Mouse (Mus musculus): ENCODE data around the gene Ccdc103. TPM values are rescaled to one million over a fixed set of nuclear protein-coding genes. Genes with fewer than 3 reads are reported as not detected.

Ccdc103 gene
- polyA plus RNA-seq, 1 experiment from 2014 or later = 2.1 TPM

DNA sequence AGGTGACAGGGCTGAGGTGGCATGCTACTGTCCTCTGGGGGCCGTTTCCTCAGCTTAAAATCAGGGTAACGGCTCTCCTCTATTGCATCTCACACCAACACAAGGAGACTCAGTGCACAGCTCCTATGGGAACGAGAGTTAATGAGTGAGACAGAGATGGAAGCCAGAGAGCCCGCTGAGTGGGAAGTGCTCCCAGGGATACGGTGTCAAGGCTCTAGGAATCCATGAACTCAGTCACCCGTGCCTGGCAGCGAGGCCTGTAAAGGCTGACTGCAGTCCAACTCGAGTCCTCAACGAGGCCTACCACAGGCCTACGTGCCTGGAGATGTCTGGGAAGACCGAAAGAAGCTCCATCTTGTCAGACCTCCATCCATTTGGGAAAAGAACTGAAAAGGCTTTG, 22.1 kb upstream of the Ccdc103 start:
- Histone ChIP-seq H3K27me3 (no peaks in the 10 kb centered on the region), H3K4me3 (no peak overlapping the region), H3K36me3 (peaks cover 70% of the 10 kb centered on the region), H3K4me2 (no peak overlapping the region), H3K9ac (no peak overlapping the region), H3K27ac (replicated peaks) (no peak overlapping the region; the same call in 1 of the 2 replicates), H3K9me3 (no peaks in the 10 kb centered on the region), H3K4me1 (replicated peaks) (no peaks in the 10 kb centered on the region)
- ATAC-seq (ENCODE audit: low FRiP score, low read depth) = no peak; the same call in 1 of the 2 replicates
- 70% methylated on average over 11 of the region's 11 CpGs for WGBS

DNA sequence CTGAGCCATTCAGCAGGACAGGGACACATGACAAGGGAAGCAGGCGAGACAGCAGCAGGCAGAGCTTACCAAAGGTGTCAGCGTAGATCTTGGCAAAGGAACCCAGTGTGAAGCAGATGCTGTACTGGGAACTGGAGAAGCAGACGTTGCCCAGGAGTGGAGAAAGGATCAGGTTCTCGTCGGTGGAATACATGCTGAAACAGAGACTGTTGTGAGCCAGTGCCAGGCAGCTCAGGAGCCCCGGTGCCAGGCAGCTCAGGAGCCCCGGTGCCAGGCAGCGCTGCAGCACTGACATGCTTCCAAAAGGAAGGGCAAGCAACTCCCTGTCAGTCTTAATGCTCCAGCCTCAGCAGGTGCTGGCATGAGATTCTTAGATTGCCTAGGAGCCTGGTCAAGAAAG, 21.1 kb upstream of the Ccdc103 start:
- H3K27me3 ChIP-seq = no peaks in the 10 kb centered on the region
- no peak overlapping the region for H3K9ac ChIP-seq
- H3K4me3 ChIP-seq = no peak overlapping the region
- 0 out of 2 replicates have a peak, but pooled peaks have one; percentile 23 for ATAC-seq (ENCODE audit: low FRiP score, low read depth)
- H3K27ac ChIP-seq (replicated peaks) = no peak overlapping the region
- H3K4me2 ChIP-seq = no peak overlapping the region
- no peaks in the 10 kb centered on the region for H3K9me3 ChIP-seq
- 71% methylated on average over 8 of the region's 8 CpGs for WGBS
- H3K4me1 ChIP-seq (replicated peaks) = no peaks in the 10 kb centered on the region
- peaks cover 64% of the 10 kb centered on the region for H3K36me3 ChIP-seq

DNA sequence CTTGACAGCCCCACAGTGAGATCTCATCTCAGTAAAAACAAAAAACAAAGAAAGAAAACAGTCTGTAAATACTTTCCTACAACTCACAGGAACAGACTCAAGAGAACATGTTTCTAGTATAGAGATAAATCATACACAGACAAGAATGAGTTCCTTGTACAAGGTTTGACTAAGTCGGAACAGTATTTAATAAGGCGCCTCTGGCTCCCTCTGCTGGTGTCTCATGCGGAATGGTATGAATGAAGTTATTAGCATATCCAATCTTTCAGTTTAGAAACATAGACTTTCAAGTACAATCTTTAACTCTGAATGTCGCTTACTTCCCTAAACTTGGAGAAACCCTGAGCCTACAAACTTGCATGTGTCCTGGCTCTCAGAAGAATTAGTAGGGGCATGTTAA, 16.7 kb upstream of the Ccdc103 start:
- Histone ChIP-seq H3K4me1 (replicated peaks) (no peaks in the 10 kb centered on the region), H3K27me3 (no peaks in the 10 kb centered on the region), H3K9me3 (no peaks in the 10 kb centered on the region), H3K27ac (replicated peaks) (no peak overlapping the region), H3K36me3 (peaks cover 60% of the 10 kb centered on the region), H3K9ac (no peak overlapping the region), H3K4me3 (no peak overlapping the region), H3K4me2 (no peak overlapping the region)
- WGBS = 39% methylated on average over 4 of the region's 4 CpGs
- no peak for ATAC-seq (ENCODE audit: low FRiP score, low read depth)

DNA sequence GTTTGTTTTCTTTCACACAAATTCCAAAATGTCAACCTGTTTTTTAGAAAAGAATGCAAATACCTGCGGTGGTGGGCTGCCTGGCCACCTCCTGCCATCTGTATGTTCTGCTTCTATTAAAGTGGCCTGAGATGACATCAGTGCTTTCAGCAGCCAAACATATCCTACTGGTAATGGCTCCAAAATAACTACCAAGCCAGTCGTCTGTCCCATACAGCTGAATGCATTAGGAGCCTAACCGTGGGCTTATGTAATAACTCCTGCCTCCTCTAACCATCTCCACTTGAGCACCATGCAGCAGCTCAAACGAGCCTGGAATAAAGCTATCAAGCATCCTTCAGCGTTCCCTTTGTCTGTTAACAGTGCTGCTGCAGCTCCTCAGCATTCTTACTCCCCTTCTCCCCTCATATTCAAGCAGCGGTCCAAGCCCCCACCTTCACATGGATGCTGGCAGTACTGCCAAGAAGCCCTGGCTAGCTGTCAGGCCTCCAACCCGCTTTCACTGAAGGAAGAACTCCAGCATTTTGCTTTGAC, 6.1 kb upstream of the Ccdc103 start:
- H3K27ac ChIP-seq (replicated peaks) = no peak overlapping the region
- H3K4me2 ChIP-seq = no peak overlapping the region
- ATAC-seq (ENCODE audit: low FRiP score, low read depth) = no peak
- H3K27me3 ChIP-seq = no peaks in the 10 kb centered on the region
- H3K9me3 ChIP-seq = no peaks in the 10 kb centered on the region
- 88% methylated on average over 7 of the region's 7 CpGs for WGBS
- H3K36me3 ChIP-seq = peaks cover 43% of the 10 kb centered on the region
- H3K4me3 ChIP-seq = no peak overlapping the region
- no peak overlapping the region for H3K9ac ChIP-seq
- peaks cover 8% of the 10 kb centered on the region for H3K4me1 ChIP-seq (replicated peaks)

DNA sequence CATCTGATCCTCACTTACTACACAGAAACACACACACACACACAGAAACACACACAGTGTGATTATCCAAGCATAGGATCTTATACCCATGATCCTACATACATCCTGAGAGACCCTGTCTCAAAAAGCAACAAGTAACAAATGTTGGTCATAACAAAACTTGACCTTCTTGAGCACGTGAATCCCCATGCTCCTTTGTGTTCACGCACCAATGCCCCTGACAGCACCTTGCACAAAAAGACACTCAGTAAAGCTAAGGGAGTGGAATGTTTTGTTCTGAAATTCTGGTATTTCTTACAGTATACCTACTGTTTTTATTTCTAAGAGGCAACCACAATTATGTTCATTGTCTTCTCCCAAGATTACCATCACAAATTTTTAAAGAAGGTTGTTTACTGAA, 1.4 kb upstream of the Ccdc103 start:
- Histone ChIP-seq H3K4me2 (peak overlapping the region; percentile 83), H3K27ac (replicated peaks) (no peak overlapping the region), H3K9ac (peak overlapping the region; percentile 76), H3K4me1 (replicated peaks) (peaks cover 22% of the 10 kb centered on the region), H3K4me3 (peak overlapping the region; percentile 59; the same call in 1 of the 2 replicates), H3K36me3 (peaks cover 19% of the 10 kb centered on the region), H3K27me3 (no peaks in the 10 kb centered on the region), H3K9me3 (no peaks in the 10 kb centered on the region)
- 64% methylated on average over 2 of the region's 2 CpGs for WGBS
- ATAC-seq (ENCODE audit: low FRiP score, low read depth) = no peak

DNA sequence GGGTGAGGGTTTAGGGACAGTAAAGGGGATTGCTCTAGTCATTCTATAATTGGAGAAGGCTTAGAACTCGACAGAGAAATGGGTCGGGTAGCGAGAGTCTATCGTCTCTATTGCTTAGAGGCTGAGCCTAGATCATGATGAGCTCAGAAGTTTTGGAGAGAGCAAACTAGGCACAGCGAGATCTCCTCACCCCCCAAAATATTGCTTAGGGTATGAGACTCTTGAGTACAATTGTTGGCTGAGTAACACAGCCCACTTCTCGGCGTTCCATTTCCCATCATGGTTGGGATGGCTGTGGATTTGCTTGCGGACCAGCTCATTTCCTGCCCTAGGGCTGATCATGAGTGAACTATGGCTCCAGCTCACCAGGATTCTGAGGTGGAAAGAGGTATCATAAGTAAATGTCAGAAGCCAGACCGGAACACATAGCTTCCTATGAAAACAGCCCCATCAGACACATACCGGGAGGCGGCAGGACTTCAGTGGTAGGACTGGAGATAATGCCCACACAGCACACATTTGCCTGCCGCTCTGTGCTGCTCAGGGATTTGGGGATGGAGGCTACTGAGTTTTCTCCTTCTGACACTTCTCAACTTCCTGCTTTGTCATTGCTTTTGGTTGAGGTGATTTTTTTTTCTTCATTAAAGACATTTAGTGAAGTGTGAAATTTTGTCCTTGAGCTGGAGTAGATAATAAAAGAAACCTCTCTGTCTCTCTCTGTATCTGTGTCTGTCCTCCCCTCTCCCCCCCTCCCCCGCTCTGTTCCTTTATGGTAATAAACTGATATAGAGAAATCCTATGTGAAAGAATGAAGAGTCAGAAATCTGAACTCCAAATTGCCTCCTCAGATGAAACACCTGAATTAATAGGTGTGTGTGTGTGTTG, 552 bp downstream of the Ccdc103 start:
- H3K27me3 ChIP-seq = no peaks in the 10 kb centered on the region
- H3K9me3 ChIP-seq = no peaks in the 10 kb centered on the region
- H3K36me3 ChIP-seq = peaks cover 11% of the 10 kb centered on the region
- peak overlapping the region; percentile 59 for H3K4me3 ChIP-seq
- H3K4me2 ChIP-seq = peak overlapping the region; percentile 83
- H3K4me1 ChIP-seq (replicated peaks) = peaks cover 22% of the 10 kb centered on the region
- 16% methylated on average over 13 of the region's 13 CpGs for WGBS
- peak overlapping the region; percentile 88 for H3K27ac ChIP-seq (replicated peaks)
- ATAC-seq (ENCODE audit: low FRiP score, low read depth) = peak; percentile 63
- peak overlapping the region; percentile 76 for H3K9ac ChIP-seq

DNA sequence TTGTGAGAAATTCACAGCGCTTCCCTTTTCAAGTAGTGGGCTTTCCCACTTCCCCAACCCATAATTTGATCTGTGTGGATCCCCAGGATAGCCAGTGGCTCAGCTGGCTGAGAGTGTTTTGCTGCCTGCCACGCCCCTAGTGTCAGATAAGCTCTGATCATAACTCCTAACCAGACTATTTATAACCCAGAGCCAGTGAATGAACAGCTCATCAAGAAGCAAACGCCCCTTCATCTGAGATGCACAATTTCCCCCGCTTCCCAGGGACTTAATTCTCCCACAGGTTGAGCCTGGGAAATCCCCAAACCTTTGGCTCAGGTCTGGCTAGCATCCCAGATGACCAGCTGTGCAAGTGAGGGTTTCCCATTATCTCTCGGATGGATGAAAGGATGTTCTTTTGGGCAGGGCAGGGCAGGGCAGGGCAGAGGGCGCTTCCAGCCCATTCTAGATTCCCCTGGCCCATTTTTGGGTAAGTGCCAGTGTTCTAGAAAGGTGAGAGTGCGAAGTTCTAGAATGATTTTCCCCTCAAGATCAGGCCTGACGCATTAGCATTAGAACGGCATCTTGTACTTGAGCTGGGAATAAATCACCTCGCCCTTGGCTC, 3.7 kb downstream of the Ccdc103 start, which contains the start of gene Fam187a:
TSS of gene Fam187a (plus strand) at position 554 of the 604 bp plus-strand sequence.
- Histone ChIP-seq H3K4me3 (no peak within 1 kb of the TSS), H3K4me1 (replicated peaks) (peaks cover 26% of the 10 kb centered on the region), H3K4me2 (no peak within 1 kb of the TSS), H3K27ac (replicated peaks) (peak within 1 kb of the TSS; percentile 42; the same call in 1 of the 2 replicates), H3K36me3 (no peaks in the 10 kb centered on the region), H3K9ac (no peak within 1 kb of the TSS), H3K9me3 (no peaks in the 10 kb centered on the region), H3K27me3 (0 out of 2 replicates have a peak, but pooled peaks cover 3% of the 10 kb centered on the region)
- ATAC-seq (ENCODE audit: low FRiP score, low read depth) = no peak
- WGBS = 58% methylated on average over 10 of the region's 10 CpGs

DNA sequence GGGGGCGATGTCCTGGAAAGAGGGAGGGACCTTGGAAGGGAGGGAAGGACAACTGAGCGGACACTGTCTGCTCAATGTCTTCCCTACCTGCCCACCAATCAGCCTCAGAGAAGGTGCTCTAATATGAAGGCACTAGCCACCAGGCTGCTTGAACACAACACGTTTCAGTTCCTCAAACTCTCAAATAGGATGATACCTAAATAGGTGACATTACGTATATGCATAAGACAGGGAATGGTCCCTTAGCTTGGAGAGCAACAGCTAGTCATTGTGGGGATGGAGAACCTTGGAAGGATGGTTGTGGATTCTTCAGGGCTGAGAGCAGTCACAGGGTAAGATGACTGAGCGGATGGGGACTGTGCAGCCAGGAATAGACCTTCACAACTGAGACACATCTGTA, 6.4 kb downstream of the Ccdc103 start:
- peaks cover 10% of the 10 kb centered on the region for H3K4me1 ChIP-seq (replicated peaks)
- H3K4me2 ChIP-seq = no peak overlapping the region
- no peaks in the 10 kb centered on the region for H3K9me3 ChIP-seq
- no peak overlapping the region for H3K9ac ChIP-seq
- H3K27ac ChIP-seq (replicated peaks) = no peak overlapping the region
- WGBS = 88% methylated on average over 5 of the region's 5 CpGs
- no peak for ATAC-seq (ENCODE audit: low FRiP score, low read depth)
- H3K4me3 ChIP-seq = no peak overlapping the region
- peaks cover 16% of the 10 kb centered on the region for H3K27me3 ChIP-seq
- H3K36me3 ChIP-seq = no peaks in the 10 kb centered on the region

DNA sequence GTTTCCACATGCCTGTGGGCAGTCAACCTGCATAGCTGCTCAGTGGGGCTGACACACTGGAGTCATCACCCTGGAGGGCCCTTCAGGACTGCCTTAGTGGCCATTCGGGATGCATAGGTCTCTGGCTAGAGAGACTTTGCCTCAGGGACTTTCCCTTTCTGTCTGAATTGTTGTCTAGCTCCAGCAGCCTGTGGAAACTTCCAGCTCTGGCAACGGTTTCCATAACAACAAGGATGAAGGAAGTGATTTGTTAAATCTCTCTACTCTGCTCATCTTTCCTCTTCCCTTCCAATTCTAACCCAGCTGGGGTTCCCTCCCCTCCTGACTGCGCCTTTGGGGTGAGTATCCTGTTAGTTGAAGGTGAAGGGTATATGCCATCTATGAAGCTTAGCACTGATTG, 7.1 kb downstream of the Ccdc103 start:
- no peak overlapping the region for H3K9ac ChIP-seq
- no peak overlapping the region; the same call in 1 of the 2 replicates for H3K27ac ChIP-seq (replicated peaks)
- H3K36me3 ChIP-seq = no peaks in the 10 kb centered on the region
- no peak for ATAC-seq (ENCODE audit: low FRiP score, low read depth)
- no peak overlapping the region for H3K4me2 ChIP-seq
- peaks cover 22% of the 10 kb centered on the region for H3K27me3 ChIP-seq
- H3K4me1 ChIP-seq (replicated peaks) = peaks cover 14% of the 10 kb centered on the region
- H3K9me3 ChIP-seq = no peaks in the 10 kb centered on the region
- WGBS = 56% methylated on average over 3 of the region's 3 CpGs
- no peak overlapping the region for H3K4me3 ChIP-seq

DNA sequence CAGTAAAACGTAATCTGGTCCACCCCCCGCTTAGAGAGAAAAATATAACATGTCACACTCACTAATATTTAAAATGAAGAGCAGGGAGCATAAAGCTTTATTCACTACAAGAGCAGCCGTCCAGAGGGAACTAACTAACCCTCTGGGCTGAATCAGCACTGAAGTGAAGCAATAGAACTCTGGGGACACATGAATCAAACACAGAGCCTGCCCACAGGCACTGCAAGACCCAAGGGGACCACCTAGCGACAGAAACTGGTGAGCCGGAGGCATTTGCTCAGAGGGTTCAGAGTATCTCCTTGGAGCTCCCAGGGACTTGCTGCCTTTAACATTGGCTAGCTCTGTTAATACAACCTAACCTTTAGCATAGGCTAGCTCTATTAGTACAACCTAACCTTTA, 9.1 kb downstream of the Ccdc103 start:
- Histone ChIP-seq H3K27me3 (peaks cover 41% of the 10 kb centered on the region), H3K4me3 (no peak overlapping the region), H3K36me3 (no peaks in the 10 kb centered on the region), H3K9ac (no peak overlapping the region), H3K9me3 (no peaks in the 10 kb centered on the region), H3K4me1 (replicated peaks) (peaks cover 17% of the 10 kb centered on the region), H3K4me2 (no peak overlapping the region), H3K27ac (replicated peaks) (no peak overlapping the region)
- ATAC-seq (ENCODE audit: low FRiP score, low read depth) = no peak
- 55% methylated on average over 5 of the region's 5 CpGs for WGBS

DNA sequence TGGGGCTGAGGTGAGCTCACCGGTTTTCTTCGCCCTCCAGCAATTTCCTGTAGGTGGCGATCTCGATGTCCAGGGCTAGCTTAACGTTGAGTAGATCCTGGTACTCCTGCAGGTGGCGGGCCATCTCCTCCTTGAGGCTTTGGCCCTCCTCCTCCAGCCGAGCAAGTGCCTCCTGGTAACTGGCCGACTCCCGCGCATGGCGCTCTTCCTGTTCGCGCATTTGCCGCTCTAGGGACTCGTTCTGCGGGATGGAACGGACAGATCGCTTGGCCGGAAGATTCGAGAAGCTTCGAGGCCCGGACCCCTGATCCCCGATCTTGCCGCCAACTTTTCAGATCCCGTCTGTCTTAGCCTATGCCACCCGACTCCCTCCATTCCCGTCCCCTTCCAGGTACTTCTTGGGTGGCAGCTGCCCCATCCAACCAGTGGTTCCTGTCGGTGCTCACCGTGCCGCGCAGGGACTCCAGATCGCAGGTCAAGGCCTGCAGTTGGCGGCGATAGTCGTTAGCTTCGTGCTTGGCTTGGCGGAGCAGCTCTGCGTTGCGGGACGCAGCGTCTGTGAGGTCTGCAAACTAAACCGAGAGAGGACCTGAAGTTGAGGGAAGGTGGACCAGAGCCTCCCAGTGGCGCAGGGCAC, 12.1 kb downstream of the Ccdc103 start:
- Histone ChIP-seq H3K27ac (replicated peaks) (no peak overlapping the region), H3K4me3 (peak overlapping the region; percentile 24), H3K27me3 (peaks cover 45% of the 10 kb centered on the region), H3K36me3 (no peaks in the 10 kb centered on the region), H3K4me1 (replicated peaks) (peaks cover 18% of the 10 kb centered on the region), H3K9me3 (no peaks in the 10 kb centered on the region), H3K4me2 (peak overlapping the region; percentile 55), H3K9ac (peak overlapping the region; percentile 23; the same call in 1 of the 2 replicates)
- WGBS = 3% methylated on average over 43 of the region's 43 CpGs
- ATAC-seq (ENCODE audit: low FRiP score, low read depth) = 0 out of 2 replicates have a peak, but pooled peaks have one; percentile 43

Data from hindbrain, embryonic 15.5 days (tissue).